Mouse (Mus musculus) liver, adult 2 months (tissue): Measurements from ENCODE around the gene Cldn24.

Experiments
- CTCF ChIP-seq: fragments of 200-500 bp; IDR thresholded peaks from 2 replicates; pipeline ENCODE4 v1.5.1; 2011; ENCODE audit warnings: low read depth, low read length, control low read depth
- POLR2A ChIP-seq: fragments of 200-500 bp; IDR thresholded peaks from 2 replicates; pipeline ENCODE4 v1.6.1; 2011; ENCODE audit warnings: low read length, control low read depth; ENCODE audit not compliant: insufficient read depth; ENCODE audit errors: extremely low read depth

DNA sequence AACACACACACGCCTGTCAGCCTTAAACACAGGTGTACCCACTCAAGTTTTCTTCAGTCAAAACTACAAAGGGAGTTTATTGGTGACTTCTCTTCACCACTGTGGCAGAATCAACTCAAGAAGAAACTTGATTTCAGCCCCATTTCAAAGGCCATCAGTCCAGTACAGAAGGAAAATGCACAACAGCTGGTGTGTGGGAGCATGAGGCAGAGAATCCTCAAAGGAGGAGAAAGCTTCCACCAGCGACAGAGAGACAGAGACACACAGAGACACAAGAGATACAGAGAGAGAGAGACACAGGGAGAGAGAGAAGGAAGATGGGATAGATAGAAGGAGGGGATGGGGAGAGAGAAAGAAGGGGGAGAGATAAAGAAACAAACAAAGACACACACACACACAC, 19.6 kb upstream of the Cldn24 start:
- TF ChIP-seq POLR2A (no peak), CTCF (no peak)
